Mouse (Mus musculus) liver, adult 2 months (tissue): ENCODE data around the gene Patz1. TPM values are rescaled to one million over a fixed set of nuclear protein-coding genes. Genes with fewer than 3 reads are reported as not detected.

ENCODE experiments used
- DNase-seq: peaks from one replicate; pipeline ENCODE4 v3.0.0-alpha.2; 2011; ENCODE audit warnings: low read depth, low spot score; ENCODE audit errors: extremely low read depth
- H3K27ac ChIP-seq: fragments of 200-500 bp; replicated peaks from 2 replicates; pipeline ENCODE4 v1.5.1; 2012; ENCODE audit warnings: low read depth, mild to moderate bottlenecking, control low read depth, inconsistent platforms, low read length; ENCODE audit not compliant: insufficient read depth
- H3K27me3 ChIP-seq: fragments of 200-500 bp; 2 replicates; pipeline ENCODE4 v1.6.1; 2012; ENCODE audit warnings: mild to moderate bottlenecking, moderate library complexity, low read length, inconsistent platforms; ENCODE audit not compliant: control insufficient read depth, insufficient read depth
- H3K36me3 ChIP-seq: fragments of 200-500 bp; 2 replicates; pipeline ENCODE4 v1.6.1; 2012; ENCODE audit warnings: low read length, inconsistent platforms; ENCODE audit not compliant: control insufficient read depth, insufficient read depth
- H3K4me1 ChIP-seq: fragments of 200-500 bp; 2 replicates; pipeline ENCODE4 v1.6.1; 2011; ENCODE audit warnings: low read length; ENCODE audit not compliant: control insufficient read depth, insufficient read depth
- H3K4me3 ChIP-seq: fragments of 200-500 bp; 2 replicates; pipeline ENCODE4 v1.5.1; 2011; ENCODE audit warnings: low read depth, mild to moderate bottlenecking, control low read depth, low read length, moderate library complexity; ENCODE audit not compliant: insufficient read depth
- H3K79me2 ChIP-seq: fragments of 200-500 bp; 2 replicates; pipeline ENCODE4 v1.6.1; 2012; ENCODE audit warnings: inconsistent platforms, mild to moderate bottlenecking, low read length, moderate library complexity; ENCODE audit not compliant: control insufficient read depth, insufficient read depth
- H3K9ac ChIP-seq: fragments of 200-500 bp; 2 replicates; pipeline ENCODE4 v1.6.1; 2012; ENCODE audit warnings: low read depth, mild to moderate bottlenecking, control low read depth, inconsistent platforms, low read length
- CTCF ChIP-seq: fragments of 200-500 bp; IDR thresholded peaks from 2 replicates; pipeline ENCODE4 v1.5.1; 2011; ENCODE audit warnings: low read depth, low read length, control low read depth
- POLR2A ChIP-seq: fragments of 200-500 bp; IDR thresholded peaks from 2 replicates; pipeline ENCODE4 v1.6.1; 2011; ENCODE audit warnings: low read length, control low read depth; ENCODE audit not compliant: insufficient read depth; ENCODE audit errors: extremely low read depth
- WGBS: fragments of 180-500 bp; shearing (Covaris S2); methylation state at CpG from one replicate; pipeline ENCODE4 v1.1.7; 2018; 5-methylcytosine and 5-hydroxymethylcytosine counted together
- polyA plus RNA-seq: library from polyadenylated mRNA; depleted of rRNA; stranded (reverse); fragments of >200 nt; gene quantifications from 2 replicates; pipeline ENCODE4 v1.2.3, GENCODE M21; 2012
- total RNA-seq: library from RNA; depleted of rRNA; stranded (reverse); fragments of >200 nt; gene quantifications from 2 replicates; pipeline ENCODE4 v1.2.3, GENCODE M21; 2014

Gene Patz1
- total and polyA plus RNA-seq, 2 experiments, result 4.2 to 6.0 TPM

GRCm38 (mm10) chr11:3289803-3290639 lies 1.3 kb downstream of the Patz1 start:
- H3K36me3 ChIP-seq, result no peaks in the 10 kb centered on the region; the same call in 1 of the 2 replicates
- peak overlapping the region; percentile 85 for H3K27ac ChIP-seq
- H3K9ac ChIP-seq, result peak overlapping the region; percentile 96
- peaks cover 2% of the 10 kb centered on the region for H3K4me1 ChIP-seq
- TF ChIP-seq CTCF (peak; percentile 72), POLR2A (peak; percentile 35; the same call in 1 of the 2 replicates)
- no peaks in the 10 kb centered on the region for H3K27me3 ChIP-seq
- peak; percentile 16 for DNase-seq
- H3K4me3 ChIP-seq, result peak overlapping the region; percentile 97
- under 1% methylated on average over 88 of the region's 92 CpGs for WGBS
- H3K79me2 ChIP-seq, result peaks cover 3% of the 10 kb centered on the region; the same call in 1 of the 2 replicates

- no peak for DNase-seq
- Histone ChIP-seq H3K4me3 (peak overlapping the region; percentile 97), H3K36me3 (no peaks in the 10 kb centered on the region; the same call in 1 of the 2 replicates), H3K79me2 (peaks cover 3% of the 10 kb centered on the region; the same call in 1 of the 2 replicates), H3K4me1 (peaks cover 2% of the 10 kb centered on the region), H3K27me3 (no peaks in the 10 kb centered on the region), H3K27ac (no peak overlapping the region), H3K9ac (peak overlapping the region; percentile 78)
- no peak for TF ChIP-seq CTCF
- TF ChIP-seq POLR2A, result no peak
- WGBS, result 6% methylated on average over 50 of the region's 50 CpGs
Observed at GRCm38 (mm10) chr11:3290640-3291310, 2.1 kb downstream of the Patz1 start.

GRCm38 (mm10) chr11:3291311-3292061 lies 2.8 kb downstream of the Patz1 start:
- no peak for DNase-seq
- Histone ChIP-seq H3K4me3 (peak overlapping the region; percentile 97), H3K79me2 (peaks cover 3% of the 10 kb centered on the region; the same call in 1 of the 2 replicates), H3K4me1 (peaks cover 2% of the 10 kb centered on the region), H3K36me3 (no peaks in the 10 kb centered on the region; the same call in 1 of the 2 replicates), H3K27me3 (no peaks in the 10 kb centered on the region), H3K27ac (no peak overlapping the region), H3K9ac (0 out of 2 replicates have a peak overlapping the region, but pooled peaks have one; percentile 18)
- TF ChIP-seq CTCF (no peak), POLR2A (no peak)
- 68% methylated on average over 26 of the region's 26 CpGs for WGBS

GRCm38 (mm10) chr11:3292062-3292421 lies 3.4 kb downstream of the Patz1 start:
- H3K79me2 ChIP-seq, result peaks cover 3% of the 10 kb centered on the region; the same call in 1 of the 2 replicates
- no peaks in the 10 kb centered on the region for H3K27me3 ChIP-seq
- 55% methylated on average over 8 of the region's 8 CpGs for WGBS
- no peak overlapping the region for H3K4me3 ChIP-seq
- no peak for TF ChIP-seq CTCF
- no peak for TF ChIP-seq POLR2A
- peaks cover 2% of the 10 kb centered on the region for H3K4me1 ChIP-seq
- no peak overlapping the region for H3K9ac ChIP-seq
- no peaks in the 10 kb centered on the region; the same call in 1 of the 2 replicates for H3K36me3 ChIP-seq
- H3K27ac ChIP-seq, result no peak overlapping the region
- no peak for DNase-seq

GRCm38 (mm10) chr11:3292711-3293249 lies 4.1 kb downstream of the Patz1 start:
- Histone ChIP-seq H3K4me3 (no peak overlapping the region), H3K4me1 (peaks cover 2% of the 10 kb centered on the region), H3K27me3 (no peaks in the 10 kb centered on the region), H3K9ac (no peak overlapping the region), H3K36me3 (no peaks in the 10 kb centered on the region; the same call in 1 of the 2 replicates), H3K27ac (no peak overlapping the region), H3K79me2 (peaks cover 3% of the 10 kb centered on the region; the same call in 1 of the 2 replicates)
- 76% methylated on average over 8 of the region's 8 CpGs for WGBS
- no peak for TF ChIP-seq POLR2A
- DNase-seq, result no peak
